Mouse (Mus musculus): ENCODE results near the gene Copz1.
"Not testable (repeated sequence)": the region's sequence is repeated elsewhere in the genome, so short reads cannot be mapped to it uniquely, and the experiment has no call there.

Gene Copz1

DNA sequence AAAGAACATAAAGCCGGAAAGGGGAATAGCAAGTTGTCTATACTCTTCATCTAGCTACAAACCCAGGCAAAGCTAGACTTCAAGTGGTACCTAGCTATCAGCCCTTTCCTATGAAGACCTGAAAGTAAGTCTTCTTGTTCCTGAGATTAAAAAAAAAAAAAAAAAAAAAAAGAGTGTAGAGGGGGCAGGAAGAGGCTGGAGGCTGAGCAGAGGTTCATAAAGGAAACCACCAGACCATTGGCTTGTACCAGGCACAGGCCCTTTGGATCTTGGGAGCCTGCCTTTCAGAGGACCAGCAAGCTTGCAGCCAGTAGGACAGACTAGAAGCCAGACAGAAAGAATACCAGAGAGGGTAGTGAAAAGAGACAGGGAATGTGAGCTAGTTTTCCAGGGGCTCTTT lies 19.2 kb upstream of the Copz1 start:
- DNase-seq: no peak

GRCm38 (mm10) chr15:103255169-103255568 lies 17.3 kb upstream of the Copz1 start:
- DNase-seq: no peak

DNA sequence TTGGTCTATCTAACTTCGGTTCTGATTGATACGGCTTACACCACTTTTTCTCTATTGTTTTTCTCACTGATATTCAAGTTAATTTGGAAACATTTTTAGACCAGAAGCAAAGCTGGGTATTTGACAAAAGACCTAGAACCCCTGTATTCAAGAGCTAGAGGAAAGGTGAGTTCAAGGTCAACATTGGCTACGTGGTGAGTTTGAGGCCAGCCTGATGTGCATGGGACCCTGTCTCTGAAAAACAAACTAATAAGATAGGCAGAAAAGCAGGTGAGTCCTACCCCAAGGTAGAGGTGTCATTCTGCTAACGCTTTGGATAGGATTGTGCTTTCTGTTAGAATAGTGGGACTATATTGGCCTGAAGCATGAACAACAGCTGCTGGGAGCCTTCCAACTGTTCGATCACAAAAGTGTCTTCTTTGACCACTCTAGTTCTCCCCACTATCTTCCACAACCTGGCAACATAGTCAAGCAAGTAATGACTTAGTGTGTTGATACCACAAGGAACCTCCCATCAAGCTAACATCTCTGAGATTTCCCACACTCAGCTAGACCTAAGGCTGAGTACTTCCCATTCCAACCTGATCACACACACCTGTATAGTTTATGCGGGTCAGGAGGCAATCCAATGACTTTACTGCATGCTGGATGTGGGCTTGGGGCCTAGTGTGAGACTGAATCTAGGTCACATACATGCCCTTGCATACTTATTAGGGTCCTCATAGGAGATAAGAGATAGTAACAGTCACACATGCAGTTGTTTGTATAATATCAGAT lies 16.1 kb upstream of the Copz1 start:
- DNase-seq: no peak

- no peak for DNase-seq
Measured at GRCm38 (mm10) chr15:103257790-103258728, 14.5 kb upstream of the Copz1 start, which contains the start of gene Nfe2. TSS of gene Nfe2 (minus strand) at chr15:103258403.

DNA sequence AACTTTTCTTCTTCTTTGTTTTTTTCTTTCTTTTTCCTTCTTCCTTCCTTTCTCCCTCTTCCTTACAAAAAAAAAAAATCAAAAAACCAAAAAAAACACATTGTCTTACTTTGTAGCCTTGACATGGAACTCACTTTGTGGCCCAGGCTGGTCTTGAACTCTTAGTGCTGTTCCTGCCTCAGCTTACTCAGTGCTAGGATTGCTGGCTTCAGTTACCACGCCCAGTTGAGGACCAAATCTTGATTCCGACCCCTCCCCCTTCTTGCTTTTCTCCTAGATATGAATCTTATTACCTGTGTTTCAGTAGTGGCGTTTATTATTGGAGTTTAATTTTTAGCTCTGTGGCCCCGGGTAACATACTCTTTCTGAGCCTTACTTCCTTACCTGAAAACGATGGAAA lies 13.4 kb upstream of the Copz1 start:
- DNase-seq: no peak

- DNase-seq: no peak
Measured at GRCm38 (mm10) chr15:103259989-103260388, 12.5 kb upstream of the Copz1 start.

- DNase-seq: no peak
Measured at GRCm38 (mm10) chr15:103264794-103265193, 7.7 kb upstream of the Copz1 start.

GRCm38 (mm10) chr15:103268903-103269302 lies 3.6 kb upstream of the Copz1 start:
- no peak for DNase-seq

GRCm38 (mm10) chr15:103275943-103276342 lies 3.4 kb downstream of the Copz1 start:
- DNase-seq: not testable (repeated sequence)

GRCm38 (mm10) chr15:103277949-103278348 lies 5.4 kb downstream of the Copz1 start:
- no peak for DNase-seq

GRCm38 (mm10) chr15:103279750-103280149 lies 7.2 kb downstream of the Copz1 start:
- no peak for DNase-seq

DNA sequence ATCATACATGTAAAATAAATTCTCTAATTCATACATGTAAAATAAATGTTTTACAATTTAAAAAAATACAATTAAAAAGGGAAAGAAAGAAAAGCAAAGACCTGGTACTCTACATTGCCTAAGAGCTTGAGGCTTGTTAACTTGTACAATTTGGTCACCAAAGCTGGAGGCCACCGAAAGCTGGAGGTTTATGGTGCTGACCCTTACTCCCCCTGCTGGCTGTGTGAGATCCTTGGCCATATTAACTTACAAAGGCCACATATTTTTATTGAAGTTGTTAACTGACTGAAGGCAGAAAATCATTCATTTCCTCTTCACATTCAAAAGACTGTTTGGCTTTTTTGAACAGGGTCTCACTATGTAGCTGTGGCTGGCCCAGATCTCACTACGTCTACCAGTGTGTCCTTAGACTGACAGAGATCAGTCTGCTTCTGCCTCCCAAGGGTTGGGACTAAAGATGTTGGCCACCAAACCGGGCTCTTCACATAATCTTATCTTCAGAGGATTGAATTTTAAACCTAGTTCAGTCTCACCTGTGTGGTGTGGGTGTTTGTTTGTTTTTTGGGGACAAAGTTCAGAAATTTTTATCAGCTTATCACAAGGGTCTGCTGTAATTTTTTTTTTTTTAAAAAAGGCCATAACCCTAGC lies 8.4 kb downstream of the Copz1 start:
- DNase-seq: no peak

DNA sequence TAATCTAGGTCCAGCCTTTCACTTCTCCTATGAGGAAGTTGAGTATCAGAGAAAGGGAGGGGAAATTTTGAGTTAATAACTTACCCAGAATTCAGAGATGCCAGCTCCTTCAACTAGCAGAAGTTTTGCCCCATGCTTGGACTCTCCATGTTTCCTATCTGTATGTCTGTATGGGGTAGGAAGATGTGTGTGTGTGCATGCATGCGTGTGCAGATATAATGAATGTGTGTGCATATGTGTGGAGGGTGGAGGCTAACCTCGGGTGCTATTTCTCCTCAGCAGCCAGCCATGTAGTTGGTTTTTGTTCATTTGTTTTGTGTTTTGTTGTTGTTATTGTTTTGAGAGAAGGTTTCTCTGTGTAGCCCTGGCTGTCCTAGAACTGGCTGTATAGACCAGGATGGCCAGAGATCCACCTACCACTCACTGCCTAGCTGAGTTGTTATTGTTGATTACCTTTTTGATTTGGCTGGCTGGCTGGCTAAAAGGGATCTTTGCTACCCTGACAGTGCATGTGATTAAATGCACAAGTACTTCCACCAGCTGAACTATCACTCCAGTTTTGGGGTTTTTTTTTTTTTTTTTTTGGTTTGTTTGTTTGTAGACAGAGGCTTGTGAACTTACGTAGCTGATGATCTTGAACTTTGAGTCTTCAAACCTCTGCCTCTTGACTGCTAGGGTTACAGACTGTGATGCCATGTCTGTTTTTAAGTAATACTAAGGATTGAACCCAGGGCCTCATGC lies 9.1 kb downstream of the Copz1 start:
- no peak for DNase-seq

DNA sequence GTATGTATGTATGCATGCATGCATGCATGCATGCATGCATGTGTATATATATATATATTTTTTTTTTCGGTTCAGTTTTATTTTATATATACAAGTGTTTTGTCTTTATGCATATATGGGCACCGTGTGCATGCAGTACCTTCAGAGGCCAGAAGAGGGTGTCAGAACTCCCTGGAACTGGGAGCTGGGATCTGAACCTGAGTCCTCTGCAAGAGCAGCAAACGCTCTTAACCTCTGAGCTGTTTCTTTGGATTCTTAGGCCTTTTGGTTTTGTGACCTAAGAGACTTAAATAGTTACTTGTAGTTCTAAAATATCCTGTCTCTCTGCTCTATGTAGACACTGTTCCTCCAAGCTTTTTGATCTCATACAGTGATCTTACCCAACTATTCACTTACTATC lies 11.6 kb downstream of the Copz1 start:
- no peak for DNase-seq

DNA sequence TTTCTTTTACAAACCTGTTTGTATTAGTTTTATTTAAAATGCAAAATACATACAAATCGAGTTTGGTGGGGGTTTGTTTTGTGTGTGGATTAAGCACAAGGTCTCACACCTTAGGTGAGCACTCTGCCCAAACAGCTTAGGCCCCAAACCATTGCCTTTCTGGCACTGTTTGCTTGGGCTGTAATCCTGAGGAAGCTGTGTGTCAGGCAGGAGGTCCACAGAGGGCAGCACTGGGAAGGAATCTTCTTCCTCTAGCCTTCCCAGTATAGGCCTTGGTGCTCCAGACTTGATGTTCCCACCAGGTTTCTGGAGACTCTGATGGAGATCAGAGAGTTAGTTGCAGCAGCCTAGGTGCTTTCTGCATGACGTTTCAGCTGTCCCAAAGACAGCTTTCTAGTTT lies 12.1 kb downstream of the Copz1 start:
- no peak for DNase-seq

DNA sequence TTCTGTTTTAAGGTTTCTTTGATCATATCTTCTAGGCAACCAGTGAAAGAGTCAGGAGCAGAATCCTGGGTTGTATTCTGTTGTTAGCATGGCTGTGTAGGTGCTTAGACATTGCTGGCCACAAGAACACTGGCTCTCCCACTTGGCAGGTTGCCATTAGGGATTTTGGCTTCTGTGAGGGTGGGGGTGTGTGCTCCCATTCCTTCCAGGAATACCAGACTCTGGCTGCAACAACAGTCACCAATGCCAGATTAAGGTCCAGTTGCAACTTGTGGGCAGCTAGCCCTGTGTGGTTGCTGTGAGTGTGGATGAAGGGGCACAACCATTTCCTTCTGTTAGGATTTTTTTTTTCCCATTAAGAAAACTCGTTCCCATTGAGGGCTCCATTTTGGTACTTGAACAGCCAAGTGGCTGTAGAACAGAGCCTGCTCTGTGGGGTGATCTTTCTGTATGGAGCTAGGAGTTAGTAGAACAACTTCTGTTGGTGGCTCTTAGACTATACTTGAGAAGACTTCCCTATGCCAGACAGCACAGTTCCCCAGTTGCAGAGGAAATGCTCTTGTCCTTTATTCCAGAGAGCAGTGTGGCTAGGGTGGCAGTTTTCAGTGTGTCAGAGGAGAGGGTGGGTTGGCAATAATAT lies 13.4 kb downstream of the Copz1 start:
- DNase-seq: no peak

- DNase-seq: no peak
Measured at GRCm38 (mm10) chr15:103289600-103289999, 17.1 kb downstream of the Copz1 start.

DNA sequence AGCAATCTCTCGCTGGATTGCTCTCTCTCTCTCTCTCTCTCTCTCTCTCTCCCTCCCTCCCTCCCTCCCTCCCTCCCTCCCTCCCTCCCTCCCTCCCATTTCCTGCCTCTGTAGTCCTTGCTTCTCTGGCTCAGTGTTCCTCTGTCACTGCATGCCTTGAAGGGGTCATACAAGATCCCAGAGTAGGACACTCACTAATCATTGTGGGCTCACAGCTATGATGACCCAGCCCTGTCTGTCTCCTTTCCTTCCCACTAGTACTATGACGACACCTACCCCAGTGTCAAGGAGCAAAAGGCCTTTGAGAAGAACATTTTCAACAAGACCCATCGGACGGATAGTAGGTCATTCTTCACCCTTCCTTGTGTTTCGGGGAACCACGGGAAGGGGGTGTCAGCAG lies 17.9 kb downstream of the Copz1 start:
- DNase-seq: no peak

DNA sequence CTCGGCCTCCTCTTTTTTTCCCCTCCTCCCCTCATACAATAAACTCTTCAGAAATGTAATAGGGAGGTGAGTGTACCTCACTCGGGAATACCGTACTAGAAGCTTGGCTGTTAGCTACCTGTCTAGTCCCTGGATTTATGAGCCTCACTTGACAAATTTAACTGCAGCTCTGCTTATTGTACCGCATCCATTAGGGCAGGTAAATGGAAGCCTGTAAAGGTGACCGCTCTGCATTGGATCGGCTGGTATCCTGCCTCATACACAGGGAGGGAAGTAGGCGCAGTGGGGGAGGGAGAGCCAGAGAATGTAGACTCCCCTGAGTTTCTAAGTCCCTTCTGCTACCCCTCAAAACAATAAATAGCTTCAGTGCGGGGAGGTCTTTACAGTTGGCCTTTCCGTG lies 18.3 kb downstream of the Copz1 start:
- DNase-seq: no peak

DNA sequence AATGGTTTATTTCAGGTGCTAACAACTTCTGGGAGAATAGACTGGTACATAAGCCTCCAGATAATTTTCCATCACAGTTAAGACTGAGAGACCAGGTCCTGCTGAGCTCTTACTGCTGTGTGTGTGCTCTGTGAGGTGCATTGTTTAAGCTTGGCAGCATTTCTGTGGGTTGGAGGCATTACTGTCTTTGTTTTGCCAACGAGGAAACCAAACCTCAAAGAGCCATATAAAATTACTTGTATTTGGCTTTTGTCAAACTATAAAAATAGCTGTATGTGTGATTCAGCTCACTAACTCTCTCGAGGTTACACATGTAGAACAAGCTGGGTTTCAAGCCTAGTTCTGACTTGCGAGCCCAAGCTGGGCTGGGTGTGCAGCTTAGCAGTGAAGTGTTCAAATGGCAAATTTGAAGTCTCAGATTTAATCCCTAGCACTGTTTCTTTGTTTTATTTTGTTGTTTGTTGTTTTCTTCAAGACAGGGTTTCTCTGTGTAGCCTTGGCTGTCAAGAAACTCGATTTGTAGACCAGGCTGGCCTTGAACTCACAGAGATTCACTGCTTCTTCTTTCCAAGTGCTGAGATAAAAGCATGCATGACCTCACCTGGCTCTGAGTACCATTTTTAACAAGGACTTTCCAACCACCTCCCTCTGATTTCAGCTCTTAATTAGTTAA lies 20.3 kb downstream of the Copz1 start:
- DNase-seq: no peak

DNA sequence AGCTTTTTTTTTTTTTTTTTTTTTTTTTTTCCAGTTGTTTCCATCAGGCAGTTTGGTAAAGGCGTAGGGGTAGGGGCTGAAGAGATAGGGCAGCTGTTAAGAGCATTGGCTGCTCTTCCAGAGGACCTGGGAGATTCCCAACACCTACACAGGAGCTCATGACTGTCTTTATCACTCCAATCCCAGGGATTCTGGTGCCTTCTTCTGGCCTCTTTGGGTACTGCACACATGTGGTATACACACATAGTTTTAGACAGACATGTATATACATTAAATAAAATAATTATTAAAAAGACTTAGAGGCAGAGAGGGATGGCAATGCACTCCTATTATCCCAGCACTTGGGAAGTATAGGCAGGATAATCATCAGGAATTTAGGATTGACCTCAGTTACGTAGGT lies 20.9 kb downstream of the Copz1 start:
- DNase-seq: no peak

DNA sequence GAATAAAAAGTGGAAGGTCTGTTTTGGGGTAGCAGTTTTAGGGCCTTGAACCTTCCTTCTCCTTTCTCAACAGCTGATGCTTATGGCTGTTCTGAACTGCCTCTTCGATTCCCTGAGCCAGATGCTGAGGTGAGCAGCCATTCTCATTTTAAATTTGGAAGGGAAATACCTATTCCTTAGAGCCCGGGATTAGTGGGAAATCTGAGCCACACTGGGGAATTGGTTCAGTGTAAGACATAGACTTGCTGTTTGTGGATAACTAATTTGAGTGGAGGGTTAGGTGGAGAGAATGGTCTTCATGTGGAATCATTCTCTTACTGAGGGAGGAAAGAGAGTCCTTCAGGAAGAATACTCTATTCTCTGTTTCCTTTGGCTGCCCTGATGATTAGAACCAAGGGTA lies 22.1 kb downstream of the Copz1 start:
- DNase-seq: no peak
